Mouse (Mus musculus) monocyte, adult 5-6 weeks (primary cell): ENCODE data around the gene Fam241a. TPM values are rescaled to one million over a fixed set of nuclear protein-coding genes. Genes with fewer than 3 reads are reported as not detected.

Experiments
- ATAC-seq: fragments of 153-309, 156-312 bp; replicated peaks from 2 replicates; pipeline ENCODE4 v1.8.0; 2017; ENCODE audit warnings: mild to moderate bottlenecking; ENCODE audit not compliant: low TSS enrichment, insufficient number of reproducible peaks, severe bottlenecking, poor library complexity, low FRiP score
- total RNA-seq: library from RNA; stranded (forward); fragments of 200-1000, 200-491, 200-594 nt; gene quantifications from 3 replicates; pipeline ENCODE4 v1.2.3, GENCODE M21; 2017

Fam241a gene
- total RNA-seq, 1 experiment from 2014 or later = 19.3 TPM

GRCm38 (mm10) chr3:127843324-127843940 lies 52.7 kb downstream of the Fam241a start:
- ATAC-seq = no peak

- no peak for ATAC-seq
Measured at GRCm38 (mm10) chr3:127841926-127842325, 54.2 kb downstream of the Fam241a start.

GRCm38 (mm10) chr3:127837972-127838644 lies 58.0 kb downstream of the Fam241a start:
- no peak for ATAC-seq

- ATAC-seq = peak; percentile 94
Measured at GRCm38 (mm10) chr3:127837154-127837865, 58.8 kb downstream of the Fam241a start, which contains the start of gene Ap1ar. Ap1ar (minus strand) TSS chr3:127837523.

- no peak for ATAC-seq
Measured at GRCm38 (mm10) chr3:127836798-127837153, 59.3 kb downstream of the Fam241a start.

- no peak for ATAC-seq
Measured at GRCm38 (mm10) chr3:127835594-127835993, 60.5 kb downstream of the Fam241a start.

- ATAC-seq = no peak
Measured at GRCm38 (mm10) chr3:127834040-127834439, 62.1 kb downstream of the Fam241a start.

GRCm38 (mm10) chr3:127831079-127831478 lies 65.0 kb downstream of the Fam241a start:
- ATAC-seq = no peak

GRCm38 (mm10) chr3:127830183-127830582 lies 65.9 kb downstream of the Fam241a start:
- ATAC-seq = no peak

GRCm38 (mm10) chr3:127827123-127827522 lies 69.0 kb downstream of the Fam241a start:
- ATAC-seq = no peak

GRCm38 (mm10) chr3:127826503-127826902 lies 69.6 kb downstream of the Fam241a start:
- ATAC-seq = no peak

- ATAC-seq = 0 out of 2 replicates have a peak, but pooled peaks have one; percentile 31
Measured at GRCm38 (mm10) chr3:127823886-127824863, 71.9 kb downstream of the Fam241a start.

GRCm38 (mm10) chr3:127821209-127821608 lies 74.9 kb downstream of the Fam241a start:
- no peak for ATAC-seq

- no peak for ATAC-seq
Measured at GRCm38 (mm10) chr3:127820400-127820799, 75.7 kb downstream of the Fam241a start.

Other genes starting within 250 kb of the Fam241a start
- 26.1 to 44.3 TPM (median 26.9 TPM) in 3 replicates for gene Alpk1, start 115.8 kb downstream of the Fam241a start, total RNA-seq
- 45.9 to 101 TPM (median 98.0 TPM) in 3 replicates for gene Tifa, start 106.5 kb downstream of the Fam241a start, total RNA-seq
- gene Ap1ar, start 58.8 kb downstream of the Fam241a start, total RNA-seq = 41.8 to 59.6 TPM (median 48.1 TPM) in 3 replicates